Mouse (Mus musculus) MEL (cell line): ENCODE data around the gene Mov10. TPM values are rescaled to one million over a fixed set of nuclear protein-coding genes. Genes with fewer than 3 reads are reported as not detected.
A peak's percentile ranks its signal among the peaks of the same experiment; 100 is the strongest.

Experiments used
- DNase-seq: peaks from one replicate; pipeline ENCODE4 v3.0.0; 2011; ENCODE audit warnings: low read depth, low spot score
- H3K27ac ChIP-seq: 2 replicates; pipeline ENCODE4 v1.5.1; 2012; ENCODE audit warnings: low read depth, mild to moderate bottlenecking, control low read depth, low read length, moderate library complexity; ENCODE audit not compliant: control insufficient read depth
- H3K27me3 ChIP-seq, 2 experiments: fragments of 150-350 bp in 1 of 2; sonication (generic) in 1 of 2; 2 replicates each; pipeline ENCODE4 v1.6.1; 2012; ENCODE audit warnings: low read length in 2 of 2, mild to moderate bottlenecking in 2 of 2, improper control_type of control experiment in 1 of 2, moderate library complexity in 1 of 2; ENCODE audit not compliant: insufficient read depth in 2 of 2, control insufficient read depth in 1 of 2
- H3K36me3 ChIP-seq, 2 experiments: 2 replicates each; pipeline ENCODE4 v1.6.1; 2012 to 2014; ENCODE audit warnings: low read length in 2 of 2, improper control_type of control experiment in 1 of 2, inconsistent platforms in 1 of 2, mild to moderate bottlenecking in 1 of 2; ENCODE audit not compliant: insufficient read depth in 2 of 2, control insufficient read depth in 1 of 2
- H3K4me1 ChIP-seq, 2 experiments: fragments of 150-350 bp in 1 of 2; sonication (generic) in 1 of 2; 2 replicates each; pipeline ENCODE4 v1.6.1; 2012; ENCODE audit warnings: low read length in 2 of 2, improper control_type of control experiment in 1 of 2, mild to moderate bottlenecking in 1 of 2; ENCODE audit not compliant: insufficient read depth in 2 of 2, control insufficient read depth in 1 of 2
- H3K4me3 ChIP-seq, 2 experiments: fragments of 150-350 bp in 1 of 2; sonication (generic) in 1 of 2; 2 replicates each; pipeline ENCODE4 v1.5.1; 2012; ENCODE audit warnings: low read depth in 2 of 2, low read length in 2 of 2, mild to moderate bottlenecking in 2 of 2, moderate library complexity in 2 of 2, control low read depth in 1 of 2, improper control_type of control experiment in 1 of 2; ENCODE audit not compliant: control insufficient read depth in 1 of 2, insufficient read depth in 1 of 2
- H3K79me2 ChIP-seq: 2 replicates; pipeline ENCODE4 v1.6.1; 2012; ENCODE audit warnings: mild to moderate bottlenecking, low read length, moderate library complexity; ENCODE audit not compliant: control insufficient read depth, poor library complexity, insufficient read depth
- H3K9ac ChIP-seq: 2 replicates; pipeline ENCODE4 v1.6.1; 2012; ENCODE audit warnings: low read depth, mild to moderate bottlenecking, control low read depth, low read length, moderate library complexity; ENCODE audit not compliant: control insufficient read depth, poor library complexity, severe bottlenecking
- H3K9me3 ChIP-seq: fragments of 150-350 bp; sonication (generic); replicated peaks from 2 replicates; pipeline ENCODE4 v1.6.1; 2012; ENCODE audit warnings: mild to moderate bottlenecking, low read length, improper control_type of control experiment, moderate library complexity; ENCODE audit not compliant: insufficient read depth
- CTCF ChIP-seq, 3 experiments: IDR thresholded peaks in 2 of 3; conservative IDR thresholded peaks in 1 of 3; 2 replicates each; pipeline ENCODE4 v1.5.1; 2011 to 2012; ENCODE audit warnings: low read length in 3 of 3, low read depth in 2 of 3, mild to moderate bottlenecking in 2 of 3, improper control_type of control experiment in 1 of 3, inconsistent platforms in 1 of 3, mixed read lengths in 1 of 3, moderate library complexity in 1 of 3; ENCODE audit not compliant: control insufficient read depth in 1 of 3, insufficient read depth in 1 of 3, poor library complexity in 1 of 3, severe bottlenecking in 1 of 3
- EP300 ChIP-seq, 2 experiments: IDR thresholded peaks; 2 replicates each; pipeline ENCODE4 v1.6.1; 2011; ENCODE audit warnings: improper control_type of control experiment in 2 of 2, low read length in 2 of 2, low read depth in 1 of 2, mild to moderate bottlenecking in 1 of 2
- ETS1 ChIP-seq: IDR thresholded peaks from 2 replicates; pipeline ENCODE4 v1.6.1; 2012; ENCODE audit warnings: low read depth, mild to moderate bottlenecking, inconsistent platforms, low read length, improper control_type of control experiment, moderate library complexity
- GABPA ChIP-seq: IDR thresholded peaks from 2 replicates; pipeline ENCODE4 v1.6.1; 2012; ENCODE audit warnings: low read depth, mild to moderate bottlenecking, inconsistent platforms, low read length, improper control_type of control experiment, moderate library complexity
- GATA1 ChIP-seq: IDR thresholded peaks from 2 replicates; pipeline ENCODE4 v1.6.1; 2011; ENCODE audit warnings: low read depth, low read length, improper control_type of control experiment
- HCFC1 ChIP-seq: IDR thresholded peaks from 2 replicates; pipeline ENCODE4 v1.6.1; 2012; ENCODE audit warnings: low read depth, mild to moderate bottlenecking, inconsistent platforms, low read length, improper control_type of control experiment, moderate library complexity
- JUND ChIP-seq: IDR thresholded peaks from 2 replicates; pipeline ENCODE4 v1.6.1; 2011; ENCODE audit warnings: low read depth, mild to moderate bottlenecking, improper control_type of control experiment, low read length
- KAT2A ChIP-seq: conservative IDR thresholded peaks from 2 replicates; pipeline ENCODE4 v1.6.1; 2012; ENCODE audit warnings: low read depth, low read length, improper control_type of control experiment, inconsistent platforms
- MAFK ChIP-seq: IDR thresholded peaks from 2 replicates; pipeline ENCODE4 v1.6.1; 2011; ENCODE audit warnings: low read depth, mild to moderate bottlenecking, low read length, improper control_type of control experiment, borderline replicate concordance
- MAX ChIP-seq: IDR thresholded peaks from 2 replicates; pipeline ENCODE4 v1.6.1; 2011; ENCODE audit warnings: low read length, improper control_type of control experiment
- MAZ ChIP-seq: IDR thresholded peaks from 2 replicates; pipeline ENCODE4 v1.6.1; 2012; ENCODE audit warnings: low read depth, mild to moderate bottlenecking, inconsistent platforms, low read length, improper control_type of control experiment
- MXI1 ChIP-seq: IDR thresholded peaks from 2 replicates; pipeline ENCODE4 v1.6.1; 2011; ENCODE audit warnings: mild to moderate bottlenecking, low read depth, low read length, improper control_type of control experiment
- NRF1 ChIP-seq: IDR thresholded peaks from 2 replicates; pipeline ENCODE4 v1.6.1; 2014; ENCODE audit warnings: low read depth, mild to moderate bottlenecking, inconsistent platforms, low read length, improper control_type of control experiment, moderate library complexity; ENCODE audit not compliant: poor library complexity, insufficient read depth, severe bottlenecking
- POLR2A ChIP-seq, 2 experiments: IDR thresholded peaks; 2 replicates each; pipeline ENCODE4 v1.6.1; 2011 to 2012; ENCODE audit warnings: low read length in 2 of 2, mild to moderate bottlenecking in 2 of 2, control low read depth in 1 of 2, improper control_type of control experiment in 1 of 2, low read depth in 1 of 2, moderate library complexity in 1 of 2; ENCODE audit not compliant: control insufficient read depth in 1 of 2, insufficient read depth in 1 of 2, poor library complexity in 1 of 2
- POLR2AphosphoS5 ChIP-seq: IDR thresholded peaks from 2 replicates; pipeline ENCODE4 v1.6.1; 2012; ENCODE audit warnings: low read depth, borderline replicate concordance, mild to moderate bottlenecking, inconsistent platforms, low read length, moderate library complexity, mixed read lengths
- RAD21 ChIP-seq: IDR thresholded peaks from 2 replicates; pipeline ENCODE4 v1.6.1; 2011; ENCODE audit warnings: mild to moderate bottlenecking, low read depth, low read length, improper control_type of control experiment
- RCOR1 ChIP-seq: IDR thresholded peaks from 2 replicates; pipeline ENCODE4 v1.6.1; 2012; ENCODE audit warnings: low read depth, mild to moderate bottlenecking, inconsistent platforms, low read length, improper control_type of control experiment
- SIN3A ChIP-seq: IDR thresholded peaks from 2 replicates; pipeline ENCODE4 v1.6.1; 2012; ENCODE audit warnings: low read length, improper control_type of control experiment, inconsistent platforms
- SMC3 ChIP-seq: IDR thresholded peaks from 2 replicates; pipeline ENCODE4 v1.6.1; 2011; ENCODE audit warnings: low read depth, low read length, improper control_type of control experiment
- TBP ChIP-seq: IDR thresholded peaks from 2 replicates; pipeline ENCODE4 v1.8.0; 2011; ENCODE audit warnings: low read depth, low read length, improper control_type of control experiment
- TCF12 ChIP-seq: IDR thresholded peaks from 2 replicates; pipeline ENCODE4 v1.6.1; 2014; ENCODE audit warnings: low read depth, mild to moderate bottlenecking, inconsistent platforms, low read length, improper control_type of control experiment, moderate library complexity
- USF2 ChIP-seq, 2 experiments: IDR thresholded peaks; 2 replicates each; pipeline ENCODE4 v1.6.1; 2011 to 2012; ENCODE audit warnings: improper control_type of control experiment in 2 of 2, low read length in 2 of 2, borderline replicate concordance in 1 of 2, inconsistent platforms in 1 of 2, low read depth in 1 of 2, mild to moderate bottlenecking in 1 of 2; ENCODE audit not compliant: insufficient read depth in 1 of 2
- ZC3H11A ChIP-seq: IDR thresholded peaks from 2 replicates; pipeline ENCODE4 v1.6.1; 2012; ENCODE audit warnings: low read depth, mild to moderate bottlenecking, inconsistent platforms, low read length, improper control_type of control experiment
- ZKSCAN1 ChIP-seq: IDR thresholded peaks from 2 replicates; pipeline ENCODE4 v1.6.1; 2012; ENCODE audit warnings: low read depth, mild to moderate bottlenecking, inconsistent platforms, low read length, improper control_type of control experiment, moderate library complexity
- ZMIZ1 ChIP-seq: IDR thresholded peaks from 2 replicates; pipeline ENCODE4 v1.6.1; 2012; ENCODE audit warnings: low read depth, mild to moderate bottlenecking, inconsistent platforms, low read length, improper control_type of control experiment, moderate library complexity
- ZNF384 ChIP-seq: IDR thresholded peaks from 2 replicates; pipeline ENCODE4 v1.6.1; 2012; ENCODE audit warnings: low read depth, mild to moderate bottlenecking, inconsistent platforms, low read length, improper control_type of control experiment
- polyA plus RNA-seq, 2 experiments: library from polyadenylated mRNA; stranded (reverse) in 1 of 2; unstranded in 1 of 2; fragments of >175 nt in 1 of 2; fragments of >200 nt in 1 of 2; gene quantifications; 2 replicates each; pipeline versions ENCODE4 v1.2.1 to v1.2.4; 2012; ENCODE audit warnings: low replicate concordance in 2 of 2, low read depth in 1 of 2; ENCODE audit not compliant: insufficient read length in 2 of 2, insufficient read depth in 1 of 2, missing spikeins in 1 of 2
- total RNA-seq: library from RNA; depleted of rRNA; stranded (reverse); fragments of 300-350 nt; gene quantifications from 2 replicates; pipeline ENCODE4 v1.2.3, GENCODE M21; 2012

The Mov10 gene
- total and polyA plus RNA-seq, 3 experiments = 7.1 to 32.5 TPM; not detected in 1

GRCm38 (mm10) chr3:104795661-104796340 lies 22.6 kb downstream of the Mov10 start:
- Histone ChIP-seq H3K27ac (no peak overlapping the region), H3K36me3 (peaks cover 0 to 13% of the 10 kb centered on the region in 2 experiments; a peak in 3 of 4 replicates), H3K27me3 (no peaks in the 10 kb centered on the region), H3K9ac (no peak overlapping the region), H3K79me2 (no peaks in the 10 kb centered on the region), H3K9me3 (no peaks in the 10 kb centered on the region), H3K4me1 (peaks cover 4 to 11% of the 10 kb centered on the region in 2 experiments), H3K4me3 (no peak overlapping the region)
- DNase-seq = peak; percentile 22
- TF ChIP-seq KAT2A (no peak), CTCF (IDR thresholded peaks at IDR 0.05 in 2 of 3, conservative IDR thresholded peaks at IDR 0.05 in 1 of 3; ENCODE audit: control insufficient read depth in 1 of 3, insufficient read depth in 1 of 3, low read depth in 2 of 3, low read length in 3 of 3, poor library complexity in 1 of 3, severe bottlenecking in 1 of 3) (no peak), SIN3A (no peak), USF2 (IDR thresholded peaks at IDR 0.05; ENCODE audit: borderline replicate concordance in 1 of 2, insufficient read depth in 1 of 2, low read depth in 1 of 2, low read length in 2 of 2) (no peak), MAFK (no peak), POLR2A (IDR thresholded peaks at IDR 0.05; ENCODE audit: control insufficient read depth in 1 of 2, insufficient read depth in 1 of 2, low read depth in 1 of 2, low read length in 2 of 2, poor library complexity in 1 of 2) (no peak), SMC3 (no peak), ZMIZ1 (no peak), JUND (no peak), ZNF384 (no peak), RAD21 (no peak), TBP (no peak), GABPA (no peak), POLR2AphosphoS5 (no peak), MAZ (no peak), RCOR1 (no peak), GATA1 (no peak)

GRCm38 (mm10) chr3:104794953-104795470 lies 23.4 kb downstream of the Mov10 start:
- Histone ChIP-seq H3K27ac (no peak overlapping the region), H3K27me3 (no peaks in the 10 kb centered on the region), H3K9ac (no peak overlapping the region), H3K79me2 (no peaks in the 10 kb centered on the region), H3K4me1 (peaks cover 4 to 11% of the 10 kb centered on the region in 2 experiments), H3K9me3 (no peaks in the 10 kb centered on the region), H3K36me3 (peaks cover 0 to 13% of the 10 kb centered on the region in 2 experiments; a peak in 3 of 4 replicates), H3K4me3 (no peak overlapping the region)
- TF ChIP-seq EP300 (IDR thresholded peaks at IDR 0.05; ENCODE audit: low read depth in 1 of 2, low read length in 2 of 2) (no peak), JUND (no peak), TCF12 (no peak), ZC3H11A (no peak), MAX (no peak), ETS1 (no peak), ZMIZ1 (no peak), USF2 (IDR thresholded peaks at IDR 0.05; ENCODE audit: borderline replicate concordance in 1 of 2, insufficient read depth in 1 of 2, low read depth in 1 of 2, low read length in 2 of 2) (no peak), HCFC1 (no peak), MXI1 (no peak), ZKSCAN1 (no peak), NRF1 (no peak)
- DNase-seq = no peak
